Mouse (Mus musculus): ENCODE measurements around the gene Vrk2. TPM values are rescaled to one million over a fixed set of nuclear protein-coding genes. Genes with fewer than 3 reads are reported as not detected.
A peak's percentile ranks its signal among the peaks of the same experiment; 100 is the strongest.

The Vrk2 gene
- total RNA-seq, 2 experiments from 2014 or later = 2.6 to 5.3 TPM

- peak; percentile 41 to 46 for DNase-seq (ENCODE audit: low spot score in 2 of 2)
These were observed 8.1 kb downstream of the Vrk2 start for GRCm38 (mm10) chr11:26585409-26586366.

- no peak for DNase-seq (ENCODE audit: low spot score in 2 of 2)
These were observed 42.2 kb downstream of the Vrk2 start for GRCm38 (mm10) chr11:26551551-26551950.

GRCm38 (mm10) chr11:26537816-26538215 is 56.0 kb downstream of the Vrk2 start:
- no peak for DNase-seq (ENCODE audit: low spot score in 2 of 2)

- no peak for DNase-seq (ENCODE audit: low spot score in 2 of 2)
These were observed 60.0 kb downstream of the Vrk2 start for GRCm38 (mm10) chr11:26533828-26534119.

GRCm38 (mm10) chr11:26532994-26533827 is 60.6 kb downstream of the Vrk2 start:
- DNase-seq (ENCODE audit: low spot score in 2 of 2) = no peak

GRCm38 (mm10) chr11:26526861-26527260 is 66.9 kb downstream of the Vrk2 start:
- DNase-seq (ENCODE audit: low spot score in 2 of 2) = no peak

GRCm38 (mm10) chr11:26518991-26519390 is 74.8 kb downstream of the Vrk2 start:
- DNase-seq (ENCODE audit: low spot score in 2 of 2) = no peak

- DNase-seq (ENCODE audit: low spot score in 2 of 2) = no peak
These were observed 77.7 kb downstream of the Vrk2 start for GRCm38 (mm10) chr11:26516086-26516485.

- DNase-seq (ENCODE audit: low spot score in 2 of 2) = no peak
These were observed 80.1 kb downstream of the Vrk2 start for GRCm38 (mm10) chr11:26513683-26514082.

GRCm38 (mm10) chr11:26495951-26496350 is 97.8 kb downstream of the Vrk2 start:
- no peak for DNase-seq (ENCODE audit: low spot score in 2 of 2)

- DNase-seq (ENCODE audit: low spot score in 2 of 2) = peak; percentile 13 to 28
These were observed 103.9 kb downstream of the Vrk2 start for GRCm38 (mm10) chr11:26489761-26490466.

- no peak for DNase-seq (ENCODE audit: low spot score in 2 of 2)
These were observed 112.0 kb downstream of the Vrk2 start for GRCm38 (mm10) chr11:26481691-26482242.

GRCm38 (mm10) chr11:26477037-26477739 is 116.6 kb downstream of the Vrk2 start:
- no peak for DNase-seq (ENCODE audit: low spot score in 2 of 2)

GRCm38 (mm10) chr11:26454081-26454480 is 139.7 kb downstream of the Vrk2 start:
- no peak for DNase-seq (ENCODE audit: low spot score in 2 of 2)

GRCm38 (mm10) chr11:26452693-26453092 is 141.1 kb downstream of the Vrk2 start:
- no peak for DNase-seq (ENCODE audit: low spot score in 2 of 2)

- no peak for DNase-seq (ENCODE audit: low spot score in 2 of 2)
These were observed 142.6 kb downstream of the Vrk2 start for GRCm38 (mm10) chr11:26451228-26451627.

GRCm38 (mm10) chr11:26450636-26451035 is 143.2 kb downstream of the Vrk2 start:
- no peak for DNase-seq (ENCODE audit: low spot score in 2 of 2)

- DNase-seq (ENCODE audit: low spot score in 2 of 2) = no peak
These were observed 144.0 kb downstream of the Vrk2 start for GRCm38 (mm10) chr11:26449789-26450188.

- DNase-seq (ENCODE audit: low spot score in 2 of 2) = no peak
These were observed 149.4 kb downstream of the Vrk2 start for GRCm38 (mm10) chr11:26444374-26444773.

- DNase-seq (ENCODE audit: low spot score in 2 of 2) = no peak
These were observed 152.7 kb downstream of the Vrk2 start for GRCm38 (mm10) chr11:26441121-26441520.

- DNase-seq (ENCODE audit: low spot score in 2 of 2) = peak; percentile 22 to 29
These were observed 156.0 kb downstream of the Vrk2 start for GRCm38 (mm10) chr11:26437818-26438217.
